Mouse (Mus musculus) gonadal fat pad, adult 2 months (tissue): ENCODE measurements around the gene Naaladl1. TPM values are rescaled to one million over a fixed set of nuclear protein-coding genes. Genes with fewer than 3 reads are reported as not detected.

Experiments used
- DNase-seq: peaks from one replicate; pipeline ENCODE4 v3.0.0-alpha.2; 2012; ENCODE audit warnings: low read depth
- polyA plus RNA-seq: library from polyadenylated mRNA; depleted of rRNA; stranded (reverse); fragments of >200 nt; gene quantifications from 2 replicates; pipeline ENCODE4 v1.2.3, GENCODE M21; 2012

The Naaladl1 gene
- polyA plus RNA-seq, 1 experiment = 0.12 TPM

GRCm38 (mm10) chr19:6084478-6085248 is 20.9 kb upstream of the Naaladl1 start, which contains the start of the genes Zfpl1 and Cdca5:
Gene Zfpl1, minus strand, starts transcription at chr19:6084956.
Gene Cdca5, plus strand, starts transcription at chr19:6084983.
- no peak for DNase-seq

- no peak for DNase-seq
Measured at GRCm38 (mm10) chr19:6085417-6085879, 20.1 kb upstream of the Naaladl1 start.

GRCm38 (mm10) chr19:6088841-6089240 is 16.7 kb upstream of the Naaladl1 start:
- no peak for DNase-seq

GRCm38 (mm10) chr19:6094119-6094518 is 11.5 kb upstream of the Naaladl1 start, which contains the start of gene AC131692.1:
Gene AC131692.1, plus strand, starts transcription at chr19:6094419.
- DNase-seq = no peak

- no peak for DNase-seq
Measured at GRCm38 (mm10) chr19:6097847-6098246, 7.7 kb upstream of the Naaladl1 start.

- no peak for DNase-seq
Measured at GRCm38 (mm10) chr19:6101186-6101585, 4.4 kb upstream of the Naaladl1 start.

GRCm38 (mm10) chr19:6102169-6102853 is 3.3 kb upstream of the Naaladl1 start:
- no peak for DNase-seq

- DNase-seq = no peak
Measured at GRCm38 (mm10) chr19:6104476-6104875, 1.1 kb upstream of the Naaladl1 start.

GRCm38 (mm10) chr19:6113116-6113515 is 7.5 kb downstream of the Naaladl1 start:
- no peak for DNase-seq

- DNase-seq = no peak
Measured at GRCm38 (mm10) chr19:6116113-6116850, 10.7 kb downstream of the Naaladl1 start.

GRCm38 (mm10) chr19:6117346-6117985 is 11.9 kb downstream of the Naaladl1 start:
- DNase-seq = no peak

GRCm38 (mm10) chr19:6117986-6118676 is 12.5 kb downstream of the Naaladl1 start, which contains the start of gene Sac3d1:
Gene Sac3d1, minus strand, starts transcription at chr19:6118650.
- peak; percentile 82 for DNase-seq

- no peak for DNase-seq
Measured at GRCm38 (mm10) chr19:6118677-6119185, 13.1 kb downstream of the Naaladl1 start.

- DNase-seq = no peak
Measured at GRCm38 (mm10) chr19:6121761-6122160, 16.2 kb downstream of the Naaladl1 start.

GRCm38 (mm10) chr19:6123330-6123729 is 17.7 kb downstream of the Naaladl1 start:
- DNase-seq = no peak

- DNase-seq = no peak
Measured at GRCm38 (mm10) chr19:6124898-6125297, 19.3 kb downstream of the Naaladl1 start.

- no peak for DNase-seq
Measured at GRCm38 (mm10) chr19:6126289-6126688, 20.7 kb downstream of the Naaladl1 start.

- DNase-seq = no peak
Measured at GRCm38 (mm10) chr19:6126789-6127580, 21.4 kb downstream of the Naaladl1 start.

GRCm38 (mm10) chr19:6127760-6128341 is 22.3 kb downstream of the Naaladl1 start, which contains the start of gene Snx15:
Gene Snx15, minus strand, starts transcription at chr19:6128304.
- peak; percentile 74 for DNase-seq
